Mouse (Mus musculus) mouse embryonic stem cell (cell line): ENCODE results near the gene Parp11.
"Not testable (repeated sequence)": the region's sequence is repeated elsewhere in the genome, so short reads cannot be mapped to it uniquely, and the experiment has no call there.

Source experiments
- in situ Hi-C, 2 experiments: fragments of 300-500 bp; cut with MboI; formaldehyde crosslinking; loops; 1 replicate in 1 of 2; 3 replicates in 1 of 2; pipeline ENCODE4 v1.14.3; 2019 to 2020; ENCODE audit warnings: low sequenced_read_pairs in 2 of 2, low pct_unique_long_range_greater_than_20kb in 1 of 2, mixed read lengths in 1 of 2; ENCODE audit not compliant: unreplicated experiment in 1 of 2

Gene Parp11

DNA sequence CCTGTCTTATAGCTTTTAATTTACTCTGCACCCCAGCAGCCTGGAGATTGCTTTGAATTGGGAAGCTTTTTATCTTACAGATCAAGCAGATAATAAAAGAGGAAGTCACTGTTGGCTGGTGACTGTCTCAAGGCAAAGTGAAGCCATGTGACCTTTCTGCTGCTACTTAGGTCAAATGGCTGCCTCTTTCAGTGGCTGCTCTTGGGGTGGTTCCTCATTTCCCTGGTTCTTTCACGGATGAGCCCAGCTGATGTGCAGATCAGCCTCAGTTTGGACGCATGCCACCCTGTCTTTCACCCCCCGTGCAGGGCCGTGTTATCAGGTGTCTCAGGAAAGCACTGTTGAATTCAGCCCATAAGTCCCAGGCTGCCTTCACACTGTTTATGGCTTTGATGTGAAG is 25.4 kb downstream of the Parp11 start:
- in situ Hi-C loops = no loop called here

DNA sequence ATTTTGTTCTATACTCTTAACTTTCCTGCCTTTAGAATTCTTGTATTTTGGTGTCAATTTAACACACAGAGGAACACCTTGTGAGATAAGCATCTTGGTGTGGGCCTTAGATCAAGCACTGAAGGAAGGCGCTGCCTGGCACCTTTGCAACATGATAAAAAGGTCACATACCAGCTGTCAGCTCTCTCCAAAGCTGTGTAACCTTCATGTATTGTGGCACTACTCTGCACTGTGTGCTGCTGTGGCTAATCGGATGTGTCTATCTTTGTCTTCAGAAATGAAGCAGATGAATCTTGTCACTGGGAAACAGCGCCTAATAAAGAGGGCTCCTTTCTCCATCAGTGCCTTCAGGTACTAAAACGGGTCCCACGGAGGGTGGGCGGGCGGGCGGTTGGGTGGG is 27.3 kb downstream of the Parp11 start:
- in situ Hi-C loops = no loop called here

DNA sequence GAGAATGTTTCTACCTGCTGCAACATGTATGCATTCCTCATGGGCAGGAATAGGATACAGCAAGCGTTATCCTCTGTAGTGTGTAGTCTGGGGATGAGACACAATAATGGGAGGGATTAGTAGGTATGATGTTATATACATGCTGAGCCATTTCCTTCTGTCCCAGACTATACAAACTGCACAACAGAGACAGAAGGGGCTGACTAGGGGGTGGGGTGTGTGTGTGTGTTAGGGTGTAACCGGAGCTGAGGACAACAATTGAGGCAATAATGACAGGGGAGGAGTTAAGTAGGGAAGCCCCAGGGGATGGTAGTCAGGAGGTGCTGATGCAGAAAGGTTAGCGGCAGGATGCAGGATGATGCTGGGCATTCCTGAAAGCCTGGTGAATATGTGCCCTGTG is 28.6 kb downstream of the Parp11 start:
- in situ Hi-C loops = no loop called here

DNA sequence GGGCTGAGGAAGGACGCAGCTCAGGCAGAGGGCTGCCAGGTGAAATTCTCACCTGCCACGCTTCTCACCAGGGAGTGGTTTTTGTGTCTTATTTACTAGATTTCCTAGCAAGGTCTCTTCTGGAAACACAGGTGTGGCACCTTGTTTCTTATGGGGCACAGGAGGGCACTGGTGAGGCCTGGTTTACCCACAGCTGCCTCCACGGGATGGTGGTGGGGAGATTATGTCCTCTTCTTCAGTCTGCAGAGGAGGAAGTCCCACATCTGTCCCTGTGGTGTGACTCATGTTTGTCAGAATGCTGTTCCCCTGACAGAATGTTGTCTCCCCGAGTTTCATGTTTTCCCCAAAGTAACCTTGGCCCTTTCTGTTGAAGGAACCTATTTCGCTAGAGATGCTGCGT is 44.4 kb downstream of the Parp11 start:
- in situ Hi-C loops = no loop called here

DNA sequence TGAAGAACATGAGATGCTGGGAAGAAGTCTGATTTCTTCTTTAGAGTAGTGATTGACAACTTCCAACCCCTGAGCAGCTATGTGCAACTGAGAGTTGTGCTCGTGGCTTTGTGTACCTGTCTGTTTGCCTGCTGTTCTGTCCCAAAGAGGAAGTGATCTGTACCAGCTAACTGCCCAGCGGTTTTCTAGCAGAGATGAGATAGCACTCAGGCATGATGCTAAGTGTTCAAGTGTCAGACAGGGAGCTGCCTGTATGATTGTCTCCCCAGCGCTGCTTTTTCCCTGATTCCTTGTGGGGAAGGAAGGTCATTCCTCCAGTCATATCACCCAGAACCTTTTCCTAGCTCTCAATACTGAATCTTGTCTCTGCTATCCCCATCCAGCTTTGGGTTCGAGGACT is 45.9 kb downstream of the Parp11 start:
- in situ Hi-C loops = no loop called here

DNA sequence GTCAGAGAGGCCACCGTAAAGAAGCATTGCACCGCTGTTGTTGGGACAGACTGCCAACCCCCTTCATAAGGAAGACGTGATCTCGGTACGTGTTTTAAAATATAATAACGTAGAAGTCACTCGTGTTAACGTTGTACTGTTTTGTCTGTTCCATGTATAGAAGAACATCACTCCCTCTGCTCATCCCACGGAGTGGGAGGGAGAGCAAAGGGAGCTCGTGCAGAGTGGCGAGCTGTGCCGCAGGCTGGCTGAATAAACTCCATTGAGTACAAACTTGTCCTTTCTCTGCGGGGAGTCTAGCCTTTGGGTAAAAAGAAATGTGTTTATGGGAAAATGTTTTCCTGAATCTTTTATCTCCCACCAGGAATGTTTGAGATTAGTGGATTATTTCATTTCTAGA is 47.1 kb downstream of the Parp11 start:
- in situ Hi-C loops = no loop called here

DNA sequence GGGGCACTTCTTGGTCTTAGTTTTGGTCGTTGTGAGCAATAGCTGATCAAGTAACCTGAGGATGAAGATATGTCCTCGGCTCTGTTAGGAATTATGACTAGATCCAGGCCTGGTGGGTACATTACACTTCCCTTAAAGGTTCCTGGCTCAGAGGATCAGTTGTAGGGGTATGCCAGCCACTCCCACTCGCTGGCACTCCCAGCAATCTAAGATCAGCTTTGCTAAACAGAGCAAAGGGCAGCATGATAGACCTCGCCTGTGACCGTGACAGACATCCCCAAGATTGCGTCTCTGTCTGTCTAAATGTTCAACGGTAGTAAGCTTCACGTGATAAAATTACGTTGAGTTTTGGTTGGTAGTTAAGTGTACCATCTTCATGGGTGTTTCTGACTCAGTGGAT is 47.7 kb downstream of the Parp11 start:
- in situ Hi-C loops = no loop called here

DNA sequence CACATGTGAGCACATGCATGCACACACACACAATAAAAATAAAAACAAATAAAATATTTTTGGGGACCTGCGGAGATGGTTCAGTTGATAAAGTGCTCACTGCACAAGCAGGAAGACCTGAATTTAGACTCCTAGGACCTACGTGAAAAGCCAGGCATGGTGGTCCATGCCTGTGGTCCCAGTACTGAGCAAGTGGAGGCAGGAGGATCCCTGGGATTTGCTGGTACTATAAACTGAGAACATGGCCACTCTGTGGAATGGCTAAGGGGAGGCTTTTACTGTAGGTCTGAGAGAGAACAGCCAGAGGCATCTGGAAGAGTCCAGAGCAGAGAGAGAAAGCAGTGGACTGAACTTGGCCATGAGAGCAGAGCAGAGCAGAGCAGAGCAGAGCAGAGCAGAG is 48.6 kb downstream of the Parp11 start:
- in situ Hi-C loops = no loop called here

DNA sequence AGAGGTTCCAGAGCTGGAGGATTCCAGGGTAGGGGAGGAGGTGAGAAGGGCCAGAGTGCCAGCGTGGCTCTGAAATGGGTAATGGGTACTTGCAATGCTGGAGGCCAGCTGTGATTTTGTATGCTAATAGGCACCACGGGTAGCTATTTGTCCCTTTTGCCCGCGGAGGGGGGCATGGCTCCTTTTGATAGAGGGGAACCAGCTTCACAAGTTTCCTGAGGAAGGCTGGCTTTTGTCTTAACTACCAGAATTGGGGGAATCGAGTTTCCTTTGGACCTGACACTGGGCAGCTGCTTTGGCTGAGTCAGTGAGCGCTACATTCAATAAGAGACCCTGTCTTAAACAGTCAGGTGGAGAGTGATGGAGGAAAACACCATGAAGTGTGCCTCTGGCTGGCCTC is 49.2 kb downstream of the Parp11 start:
- in situ Hi-C loops = no loop called here

DNA sequence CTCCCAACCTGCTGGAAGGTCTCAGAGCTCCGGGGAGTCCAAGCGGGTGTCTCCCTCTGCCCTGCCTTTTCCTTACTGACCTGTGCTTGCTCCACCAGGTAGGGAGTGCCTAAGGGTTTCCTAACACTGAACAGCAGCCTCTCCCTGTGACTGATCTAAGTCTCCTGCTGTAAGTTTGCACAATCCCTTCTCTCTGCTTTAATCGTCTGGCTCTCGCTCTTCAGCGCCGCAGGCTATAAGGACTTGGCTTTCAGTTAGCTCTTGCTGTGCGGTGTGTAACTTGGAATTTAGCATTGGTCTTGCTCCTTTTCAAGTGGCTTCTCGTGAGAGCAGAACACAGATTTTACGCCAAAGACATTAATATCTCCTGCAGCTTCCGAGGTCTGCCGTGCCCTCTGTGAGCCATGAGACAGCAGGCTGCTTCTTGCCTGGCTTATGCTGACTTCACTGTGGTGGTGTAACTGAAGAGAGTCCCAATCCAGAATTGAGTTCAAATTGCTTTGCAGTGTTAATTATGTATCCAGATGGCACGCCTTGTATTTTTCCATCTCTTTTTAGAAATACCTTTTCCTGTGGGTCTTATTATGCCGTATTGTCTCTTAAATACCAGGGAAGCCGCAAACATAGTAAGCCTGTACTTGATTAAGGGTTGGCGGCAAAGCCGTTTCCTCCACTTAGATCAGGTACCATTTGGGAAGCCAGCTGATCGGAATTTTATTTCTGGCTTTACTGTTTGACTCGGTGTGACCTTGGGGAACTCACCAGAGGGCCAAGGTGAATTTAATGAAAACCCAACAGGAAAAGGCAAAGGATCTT is 50.4 kb downstream of the Parp11 start:
- in situ Hi-C loops = no loop called here

DNA sequence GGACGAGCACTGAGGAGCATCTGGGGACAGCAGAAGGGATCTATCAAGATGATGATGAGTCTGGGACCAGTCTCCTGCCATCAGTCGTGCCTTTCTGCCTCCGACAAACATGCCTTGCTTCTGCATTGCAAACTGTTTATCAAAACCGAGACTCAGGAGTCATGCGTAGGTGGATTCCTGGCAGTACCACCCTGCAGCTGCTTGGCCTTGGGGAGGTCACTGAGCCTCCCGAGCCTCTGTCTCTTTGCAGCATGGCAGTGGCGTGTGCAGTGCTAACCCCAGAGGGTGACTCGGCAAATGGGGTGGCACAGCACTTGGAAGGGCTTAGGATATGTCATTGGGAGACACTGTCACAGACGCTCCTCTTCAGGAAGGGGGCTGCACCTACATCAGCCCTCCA is 53.5 kb downstream of the Parp11 start:
- in situ Hi-C loops = no loop called here

DNA sequence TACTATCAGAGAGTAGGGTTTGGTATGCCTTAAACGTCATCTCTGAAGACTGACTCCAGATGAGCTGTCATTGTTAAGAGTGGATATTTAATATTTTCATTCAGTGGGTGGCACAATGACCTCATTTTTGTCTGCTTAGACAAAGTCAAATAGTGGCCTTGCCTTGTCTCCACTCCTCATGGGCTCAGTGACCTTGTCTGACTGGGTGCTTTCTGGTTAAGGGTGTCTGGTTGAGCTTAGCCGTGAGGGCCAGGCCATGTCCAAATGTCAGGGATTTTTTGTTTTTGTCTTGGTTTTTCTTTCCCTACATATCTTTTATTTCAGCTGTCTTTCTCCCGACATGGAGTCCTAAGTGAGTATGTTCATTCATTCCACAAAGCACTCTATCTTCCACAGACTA is 54.2 kb downstream of the Parp11 start:
- in situ Hi-C loops = no loop called here

DNA sequence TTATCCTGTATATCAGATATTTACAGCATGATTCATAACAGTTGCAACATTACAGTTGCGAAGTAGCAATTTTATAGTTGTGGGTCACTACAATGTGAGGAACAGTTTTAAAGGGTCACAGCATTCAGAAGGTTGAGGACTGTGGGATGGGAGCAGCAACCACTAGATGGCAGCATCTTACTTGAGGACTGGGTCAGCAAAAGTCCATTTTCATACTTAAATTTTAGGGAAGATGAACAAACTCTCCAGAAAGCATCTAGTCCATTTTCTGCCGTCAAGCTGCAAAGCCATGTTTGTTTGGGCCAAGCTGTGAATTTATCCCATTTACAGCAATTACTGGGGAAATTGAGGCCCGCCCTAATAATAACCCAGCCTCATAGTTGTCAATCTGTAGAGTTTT is 55.9 kb downstream of the Parp11 start:
- in situ Hi-C loops = no loop called here

DNA sequence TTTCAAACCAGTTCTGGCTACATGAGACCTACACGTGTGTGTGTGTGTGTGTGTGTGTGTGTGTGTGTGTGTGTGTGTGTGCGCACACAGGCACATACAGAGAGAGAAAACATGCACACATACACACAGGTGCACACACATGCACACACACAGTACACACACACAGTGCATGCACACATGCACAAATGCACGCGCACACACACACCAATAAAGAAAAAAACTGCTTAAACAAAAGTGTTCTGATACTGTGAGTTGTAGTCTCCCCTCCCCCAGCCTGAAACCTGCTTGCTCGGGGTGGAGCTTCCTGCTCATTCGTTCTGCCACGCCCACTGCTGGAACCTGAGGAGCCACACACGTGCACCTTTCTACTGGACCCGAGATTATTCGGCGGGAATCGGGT is 67.1 kb downstream of the Parp11 start:
- in situ Hi-C loops = not testable (repeated sequence)

DNA sequence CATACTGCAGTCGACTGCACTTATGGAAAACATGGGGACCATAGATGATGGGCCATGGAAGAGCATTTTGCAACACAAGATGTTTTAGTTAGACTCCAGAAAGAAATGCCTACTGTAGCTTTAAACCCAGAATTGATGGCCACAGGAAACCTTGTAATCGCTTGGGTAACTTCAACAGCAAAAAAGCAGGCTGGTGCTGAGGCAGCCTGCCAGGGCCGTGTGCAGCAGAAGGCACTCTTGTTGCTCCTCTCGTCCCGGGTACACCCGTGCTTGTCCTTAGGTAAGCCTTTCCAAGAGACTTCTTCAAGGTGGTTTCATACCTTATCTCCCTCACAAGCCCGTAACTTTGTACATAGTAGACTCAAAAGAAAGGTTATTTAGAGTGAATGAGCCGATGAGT is 74.5 kb downstream of the Parp11 start:
- in situ Hi-C loops = no loop called here

DNA sequence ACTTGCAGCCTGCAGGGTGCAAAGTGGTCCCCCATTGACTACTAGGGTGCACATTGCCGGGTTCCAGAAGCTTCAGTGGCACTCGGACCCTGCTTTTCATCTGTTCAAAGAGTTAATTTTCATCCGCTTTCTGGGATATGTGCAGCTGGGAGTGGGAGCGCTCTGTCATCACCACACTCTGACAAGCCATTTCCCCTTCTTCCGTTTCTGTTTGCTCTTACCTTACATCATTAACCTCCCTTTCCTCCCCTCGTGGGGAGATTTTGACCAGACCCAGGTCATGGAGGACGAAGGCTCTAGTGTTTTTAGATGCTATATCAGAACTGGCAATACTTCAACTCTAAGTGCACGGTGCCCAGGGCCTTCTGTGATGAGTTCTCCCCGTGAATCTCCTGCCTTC is 75.7 kb downstream of the Parp11 start:
- in situ Hi-C loops = no loop called here

DNA sequence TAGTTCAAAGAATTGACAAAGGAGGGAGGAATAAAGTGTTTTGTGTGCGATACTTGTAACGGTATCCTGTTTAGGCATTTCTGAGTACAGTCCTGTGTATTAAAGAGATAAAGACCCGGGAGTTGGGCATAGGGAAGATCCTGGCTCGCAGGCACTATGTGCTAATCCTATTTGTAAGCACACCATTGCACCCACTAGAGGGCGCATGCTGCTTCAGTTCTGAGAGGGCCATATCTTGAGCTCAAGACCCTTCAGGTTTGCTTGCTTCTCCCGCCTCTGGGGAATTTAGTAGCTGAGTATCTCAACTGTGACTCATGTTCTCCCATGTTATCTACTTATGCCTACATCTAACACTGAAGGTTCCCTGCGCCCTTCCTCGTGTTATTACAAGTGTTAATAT is 77.8 kb downstream of the Parp11 start:
- in situ Hi-C loops = no loop called here

DNA sequence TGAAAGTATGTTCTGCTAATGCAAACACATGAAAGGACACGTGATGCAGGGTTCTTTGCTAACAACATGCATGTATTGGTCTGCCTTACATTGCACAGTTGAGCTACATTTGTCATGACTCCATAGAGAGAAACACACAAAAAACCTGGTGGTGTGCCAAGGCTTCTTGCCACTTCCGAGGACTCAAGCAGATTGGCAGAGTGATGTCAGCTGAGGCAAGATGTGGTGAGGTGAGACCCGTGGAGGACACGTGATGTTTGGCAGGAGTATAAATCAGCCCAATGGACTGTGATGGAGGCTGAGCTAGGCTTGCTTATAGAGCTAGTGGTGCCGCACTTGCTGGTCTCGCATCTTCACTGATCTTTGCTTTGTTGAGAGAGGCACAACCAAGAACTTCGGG is 82.0 kb downstream of the Parp11 start:
- in situ Hi-C loops = no loop called here

DNA sequence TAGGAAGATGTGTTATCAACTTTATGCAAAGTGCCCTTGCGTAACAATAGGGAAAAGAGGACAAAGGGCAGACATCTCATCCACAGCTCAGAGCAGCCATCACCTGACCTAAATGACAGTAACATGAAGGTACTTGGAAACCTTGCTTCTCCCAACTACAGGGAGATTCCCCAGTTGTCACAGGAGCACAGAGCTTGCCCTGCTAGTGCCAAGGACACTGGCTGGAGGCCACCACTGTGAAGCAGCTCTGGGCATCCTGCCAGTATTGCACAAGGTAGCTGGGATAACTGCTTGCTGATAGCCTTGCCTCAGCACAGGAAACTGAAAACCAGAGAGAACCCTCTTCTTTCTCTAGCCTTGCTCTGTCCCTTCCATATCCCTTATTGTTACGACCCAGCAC is 82.8 kb downstream of the Parp11 start:
- in situ Hi-C loops = no loop called here

DNA sequence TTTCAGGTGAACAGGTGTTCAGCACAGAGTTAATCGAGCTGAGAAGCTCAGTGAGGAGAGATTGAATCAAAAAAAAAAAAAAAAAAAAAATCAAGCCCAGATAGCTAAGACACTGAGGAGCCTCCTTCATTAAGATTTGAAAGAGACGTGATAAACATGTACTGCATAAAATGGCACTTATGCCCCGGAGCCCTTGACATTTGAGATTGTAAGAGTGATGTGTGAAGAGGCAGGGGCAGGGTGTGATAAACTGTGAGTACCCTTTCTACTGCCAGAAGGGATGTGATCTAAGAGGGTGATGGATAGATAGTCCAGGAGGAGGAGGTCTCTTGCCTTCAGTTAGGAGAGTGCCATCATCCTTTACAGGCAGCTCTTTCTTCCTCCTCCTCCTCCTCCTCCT is 83.6 kb downstream of the Parp11 start:
- in situ Hi-C loops = no loop called here
